In genomic region chr1:161968589-161969407, GRCm38 (mm10) we compare ENCODE assay signal across 8 mouse cellular contexts. TPM values are rescaled to one million over a fixed set of nuclear protein-coding genes. Genes with fewer than 3 reads are reported as not detected.
DNase-seq lines count a peak whose midpoint lies in the region; ATAC-seq and TF ChIP-seq lines count a peak whose summit lies in the region.

Gene Pigc, plus strand, starts transcription at chr1:161969186.

- ATAC-seq in embryonic facial prominence, embryonic 15.5 days (ENCODE audit: insufficient number of reproducible peaks, low FRiP score, low TSS enrichment, low read depth): peak; percentile 97
- ATAC-seq in limb, embryonic 14.5 days (ENCODE audit: low FRiP score, low read depth): peak; percentile 97
- peak; percentile 99 for ATAC-seq in midbrain, postnatal 0 days (ENCODE audit: low FRiP score)

- no peaks in the 10 kb centered on the region for H3K9me3 ChIP-seq in embryonic facial prominence, embryonic 15.5 days (replicated peaks)
- no peaks in the 10 kb centered on the region for H3K9me3 ChIP-seq in limb, embryonic 14.5 days (ENCODE audit: control insufficient read depth, low read length)
- H3K9me3 ChIP-seq in midbrain, postnatal 0 days (ENCODE audit: low read length): no peaks in the 10 kb centered on the region

- H3K27me3 ChIP-seq in embryonic facial prominence, embryonic 15.5 days: no peaks in the 10 kb centered on the region
- H3K27me3 ChIP-seq in limb, embryonic 14.5 days (ENCODE audit: control insufficient read depth, insufficient read depth, low read length): no peaks in the 10 kb centered on the region
- no peaks in the 10 kb centered on the region for H3K27me3 ChIP-seq in midbrain, postnatal 0 days (ENCODE audit: insufficient read depth, low read length)

- WGBS in bone marrow, adult 2 months: 3% methylated on average over 38 of the region's 38 CpGs
- WGBS in embryonic facial prominence, embryonic 15.5 days: 3% methylated on average over 38 of the region's 38 CpGs
- 3% methylated on average over 37 of the region's 38 CpGs for WGBS in limb, embryonic 14.5 days
- WGBS in midbrain, postnatal 0 days: 2% methylated on average over 37 of the region's 38 CpGs

- peak; percentile 73 for TF ChIP-seq CTCF in bone marrow, adult 2 months (IDR thresholded peaks at IDR 0.05; ENCODE audit: control insufficient read depth, insufficient read depth, low read length)
- peak; percentile 91 for TF ChIP-seq CTCF in midbrain, postnatal 0 days (IDR thresholded peaks at IDR 0.05)

- no peaks in the 10 kb centered on the region; the same call in 1 of the 2 replicates for H3K4me1 ChIP-seq in bone marrow, adult 2 months (ENCODE audit: control insufficient read depth, insufficient read depth, low read length)
- peaks cover 19% of the 10 kb centered on the region for H3K4me1 ChIP-seq in embryonic facial prominence, embryonic 15.5 days
- peaks cover 23% of the 10 kb centered on the region for H3K4me1 ChIP-seq in limb, embryonic 14.5 days (ENCODE audit: control insufficient read depth, insufficient read depth, low read length)
- H3K4me1 ChIP-seq in midbrain, postnatal 0 days (ENCODE audit: insufficient read depth, low read length): peaks cover 6% of the 10 kb centered on the region

- peak; percentile 55; the same call in 1 of the 2 replicates for TF ChIP-seq POLR2A in bone marrow, adult 2 months (IDR thresholded peaks at IDR 0.05; ENCODE audit: borderline replicate concordance, control insufficient read depth, low read depth, low read length)
- TF ChIP-seq POLR2A in limb, embryonic 14.5 days (IDR thresholded peaks at IDR 0.05; ENCODE audit: borderline replicate concordance, extremely low read depth, insufficient read depth, insufficient read length): no peak

- peak within 1 kb of the TSS; percentile 56 for H3K4me2 ChIP-seq in embryonic facial prominence, embryonic 15.5 days (replicated peaks)
- peak within 1 kb of the TSS; percentile 76 for H3K4me2 ChIP-seq in limb, embryonic 14.5 days (replicated peaks; ENCODE audit: low read depth, low read length, severe bottlenecking)
- peak within 1 kb of the TSS; percentile 68 for H3K4me2 ChIP-seq in midbrain, postnatal 0 days (ENCODE audit: low read depth, low read length, poor library complexity, severe bottlenecking)

- H3K36me3 ChIP-seq in embryonic facial prominence, embryonic 15.5 days: peaks cover 11% of the 10 kb centered on the region
- peaks cover 6% of the 10 kb centered on the region; the same call in 1 of the 2 replicates for H3K36me3 ChIP-seq in limb, embryonic 14.5 days (ENCODE audit: control insufficient read depth, insufficient read depth, low read length)
- H3K36me3 ChIP-seq in midbrain, postnatal 0 days (ENCODE audit: insufficient read depth, low read length): 0 out of 2 replicates have a peak, but pooled peaks cover 4% of the 10 kb centered on the region

- peak within 1 kb of the TSS; percentile 62 for H3K9ac ChIP-seq in embryonic facial prominence, embryonic 15.5 days
- peak within 1 kb of the TSS; percentile 77 for H3K9ac ChIP-seq in limb, embryonic 14.5 days (ENCODE audit: low read depth, low read length, severe bottlenecking)
- H3K9ac ChIP-seq in midbrain, postnatal 0 days (replicated peaks; ENCODE audit: low read length, poor library complexity, severe bottlenecking): peak within 1 kb of the TSS; percentile 79

- peak; percentile 95 for DNase-seq in 416B (ENCODE audit: low read depth)
- DNase-seq in heart, adult 8-10 months (ENCODE audit: low spot score): peak; percentile 94
- peak; percentile 97 for DNase-seq in kidney, adult 9 months
- peak; percentile 97 for DNase-seq in limb, embryonic 14.5 days (ENCODE audit: low spot score)
- DNase-seq in midbrain, postnatal 0 days (ENCODE audit: low spot score): peak; percentile 98
- peak; percentile 67 to 82 for DNase-seq in spleen, postnatal 14 days (ENCODE audit: low spot score in 2 of 2)

- H3K4me3 ChIP-seq in bone marrow, adult 2 months (replicated peaks; ENCODE audit: control insufficient read depth, low read depth, low read length): peak within 1 kb of the TSS; percentile 78
- H3K4me3 ChIP-seq in embryonic facial prominence, embryonic 15.5 days (replicated peaks): peak within 1 kb of the TSS; percentile 67
- peak within 1 kb of the TSS; percentile 70 for H3K4me3 ChIP-seq in limb, embryonic 14.5 days (replicated peaks; ENCODE audit: low read length)
- H3K4me3 ChIP-seq in midbrain, postnatal 0 days (ENCODE audit: low read depth, low read length): peak within 1 kb of the TSS; percentile 64

- peak within 1 kb of the TSS; percentile 25; the same call in 1 of the 2 replicates for H3K27ac ChIP-seq in bone marrow, adult 2 months (ENCODE audit: control insufficient read depth, insufficient read depth, low read depth, low read length, poor library complexity)
- peak within 1 kb of the TSS; percentile 83 for H3K27ac ChIP-seq in embryonic facial prominence, embryonic 15.5 days (replicated peaks)
- peak within 1 kb of the TSS; percentile 80 for H3K27ac ChIP-seq in limb, embryonic 14.5 days (replicated peaks; ENCODE audit: low read depth, low read length)
- peak within 1 kb of the TSS; percentile 67 for H3K27ac ChIP-seq in midbrain, postnatal 0 days (ENCODE audit: low read depth, low read length)

RNA-seq across cellular contexts. Expression of gene Pigc, which starts in this region (rescaled TPM):
- 11.8 and 12.9 TPM in 2 replicates for polyA plus RNA-seq in bone marrow, adult 2 months (2011; ENCODE audit: insufficient read depth, insufficient read length, low replicate concordance, missing spikeins)
- polyA plus RNA-seq in embryonic facial prominence, embryonic 15.5 days (2015; fragmentation: Nextera tagmentation; extraction: Ambion mirVana): 42.4 and 49.7 TPM in 2 replicates
- total RNA-seq in heart, adult 8-10 months (2022): 10 to 100 TPM in 3 of 4 experiments, 1 to 10 TPM in 1; 10.0 to 11.2 (median 10.5) TPM
- 36.9 and 45.4 TPM in 2 replicates for polyA plus RNA-seq in limb, embryonic 14.5 days (2012; rRNA removed)
- 51.3 and 52.8 TPM in 2 replicates for polyA plus RNA-seq in limb, embryonic 14.5 days (2014; fragmentation: Nextera tagmentation; extraction: Ambion mirVana)
- 12.1 and 14.5 TPM in 2 replicates for total RNA-seq in midbrain, postnatal 0 days (2014; rRNA removed)
- polyA plus RNA-seq in midbrain, postnatal 0 days (2015; fragmentation: Nextera tagmentation; extraction: Ambion mirVana): 22.6 and 26.2 TPM in 2 replicates

Comparison
In these comparisons a context has a peak if more than half of its experiments do, and no peak if none do; other contexts are left out.
1. Peak in every context shown above with its lines: DNase-seq, ATAC-seq, H3K4me3 ChIP-seq and H3K27ac ChIP-seq.
2. H3K27ac ChIP-seq: peak in every context shown above with its lines; median percentile 83 in embryonic facial prominence, embryonic 15.5 days; 80 in limb, embryonic 14.5 days; 67 in midbrain, postnatal 0 days; 25 in bone marrow, adult 2 months.